Mouse (Mus musculus): Measurements from ENCODE around the gene AW551984.

AW551984 gene

GRCm38 (mm10) chr9:39603999-39604453 lies at the start of gene AW551984:
AW551984 (minus strand) TSS chr9:39604403.
- peak; percentile 13 to 15 for DNase-seq (ENCODE audit: low spot score in 2 of 2)

DNA sequence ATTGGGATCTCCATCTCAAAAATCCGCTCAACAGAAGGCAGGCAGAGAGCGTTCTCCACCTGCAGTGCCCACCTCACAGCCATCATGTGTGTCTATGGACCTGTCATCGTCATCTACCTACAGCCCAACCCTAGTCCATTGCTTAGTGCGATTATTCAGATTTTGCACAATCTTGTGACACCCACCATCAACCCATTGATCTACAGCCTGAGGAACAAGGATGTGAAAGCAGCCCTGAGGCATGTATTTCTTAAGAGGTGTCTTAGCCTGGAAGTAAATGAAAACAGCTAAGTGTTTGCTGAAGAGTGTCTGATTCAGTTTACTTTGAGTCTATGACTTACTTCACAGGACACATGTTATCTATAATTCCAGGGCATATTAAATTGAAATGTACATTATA lies 43.2 kb upstream of the AW551984 start:
- no peak for DNase-seq (ENCODE audit: low spot score in 2 of 2)

DNA sequence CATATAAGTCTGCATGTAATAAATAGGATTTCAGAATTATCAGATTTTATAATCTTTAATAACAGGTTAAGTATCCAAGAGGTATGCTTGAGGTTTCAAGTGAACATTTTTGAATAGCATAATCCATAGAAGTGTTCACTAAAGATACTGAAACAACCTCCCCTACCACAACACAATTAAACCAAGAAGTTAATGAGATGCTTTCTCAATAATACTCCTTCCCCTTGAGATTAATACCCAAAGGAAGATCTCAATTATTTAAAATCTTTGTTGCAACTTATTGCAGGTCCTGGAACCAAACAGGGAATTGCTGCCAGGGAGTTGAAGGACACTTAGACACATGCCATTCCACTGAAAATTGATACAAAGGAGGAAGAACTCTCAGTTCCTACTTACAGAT lies 40.6 kb upstream of the AW551984 start, which contains the start of gene Olfr961:
Olfr961 (plus strand) TSS at position 301 of the 400 bp plus-strand sequence.
- no peak for DNase-seq (ENCODE audit: low spot score in 2 of 2)

GRCm38 (mm10) chr9:39633913-39634594 lies 29.9 kb upstream of the AW551984 start:
- peak; percentile 33 to 35 for DNase-seq (ENCODE audit: low spot score in 2 of 2)

DNA sequence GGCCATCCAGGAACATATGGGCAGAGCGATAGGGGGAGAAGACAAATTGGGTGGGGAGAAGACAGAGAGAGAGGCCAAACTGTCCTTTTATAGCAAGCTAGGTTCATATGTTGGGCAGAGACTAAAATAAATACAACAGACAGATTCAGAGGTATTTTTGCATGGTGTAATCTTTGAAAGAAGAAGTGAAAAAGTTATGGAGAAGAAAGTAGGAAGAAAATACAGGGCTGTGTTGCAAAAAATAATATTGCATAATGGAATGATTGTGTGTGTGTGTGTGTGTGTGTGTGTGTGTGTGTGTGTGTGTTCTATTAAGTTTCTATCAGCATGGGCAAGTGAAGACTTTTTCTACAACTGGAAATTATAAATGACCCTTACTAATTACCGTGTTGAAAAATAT lies 24.9 kb upstream of the AW551984 start:
- DNase-seq (ENCODE audit: low spot score in 2 of 2) = no peak

DNA sequence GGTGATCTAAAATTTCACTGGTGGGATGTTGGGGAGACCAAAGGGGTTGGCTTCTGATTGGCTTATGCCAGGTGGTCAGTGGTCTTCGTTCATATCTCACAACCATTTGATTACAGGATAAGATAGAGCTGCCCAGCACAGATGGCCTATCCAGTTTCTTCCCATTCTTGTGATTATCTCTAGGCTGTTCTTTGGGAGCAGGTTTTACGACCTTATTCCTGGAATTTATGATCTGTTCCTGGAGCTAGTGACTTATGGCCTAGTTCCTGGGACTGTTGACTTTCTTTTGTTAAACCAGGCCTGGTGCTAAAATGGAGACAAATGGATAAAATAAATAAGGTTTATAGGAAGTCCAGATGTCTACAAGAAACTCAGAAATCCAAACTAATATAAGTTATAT lies 20.5 kb upstream of the AW551984 start:
- DNase-seq (ENCODE audit: low spot score in 2 of 2) = no peak

DNA sequence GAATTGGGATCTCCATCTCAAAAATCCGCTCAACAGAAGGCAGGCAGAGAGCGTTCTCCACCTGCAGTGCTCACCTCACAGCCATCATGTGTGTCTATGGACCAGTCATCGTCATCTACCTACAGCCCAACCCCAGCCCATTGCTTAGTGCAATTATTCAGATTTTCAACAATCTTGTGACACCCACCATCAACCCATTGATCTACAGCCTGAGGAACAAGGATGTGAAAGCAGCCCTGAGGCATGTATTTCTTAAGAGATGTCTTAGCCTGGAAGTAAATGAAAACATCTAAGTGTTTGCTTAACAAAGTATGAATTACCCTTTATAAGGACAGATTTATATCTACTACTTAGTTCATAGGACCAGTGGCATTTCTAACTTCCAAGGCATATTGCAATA lies 19.6 kb upstream of the AW551984 start:
- DNase-seq (ENCODE audit: low spot score in 2 of 2) = no peak

- no peak for DNase-seq (ENCODE audit: low spot score in 2 of 2)
Measured at GRCm38 (mm10) chr9:39621073-39621472, 16.9 kb upstream of the AW551984 start, which contains the start of gene Olfr960. Olfr960 (plus strand) TSS chr9:39621373.

DNA sequence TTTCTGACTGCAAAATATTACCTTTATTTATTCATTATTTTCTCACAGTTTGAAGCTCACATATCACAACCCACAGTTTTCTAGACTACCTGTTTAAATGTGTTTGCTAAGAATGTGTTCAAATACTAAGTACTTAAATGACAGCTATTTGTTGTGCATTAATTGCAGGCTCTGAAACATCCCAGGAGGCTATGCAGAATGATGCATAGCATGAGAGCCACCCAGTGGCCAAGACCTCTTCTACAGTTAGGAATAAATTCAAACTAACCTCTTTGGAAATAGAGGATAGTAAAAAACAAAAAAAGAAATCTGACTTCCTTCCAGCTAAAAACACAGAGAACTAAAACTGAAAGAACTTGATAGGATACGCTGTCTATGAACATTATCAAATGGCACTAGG lies 7.8 kb upstream of the AW551984 start:
- peak; percentile 44 to 50 for DNase-seq (ENCODE audit: low spot score in 2 of 2)

DNA sequence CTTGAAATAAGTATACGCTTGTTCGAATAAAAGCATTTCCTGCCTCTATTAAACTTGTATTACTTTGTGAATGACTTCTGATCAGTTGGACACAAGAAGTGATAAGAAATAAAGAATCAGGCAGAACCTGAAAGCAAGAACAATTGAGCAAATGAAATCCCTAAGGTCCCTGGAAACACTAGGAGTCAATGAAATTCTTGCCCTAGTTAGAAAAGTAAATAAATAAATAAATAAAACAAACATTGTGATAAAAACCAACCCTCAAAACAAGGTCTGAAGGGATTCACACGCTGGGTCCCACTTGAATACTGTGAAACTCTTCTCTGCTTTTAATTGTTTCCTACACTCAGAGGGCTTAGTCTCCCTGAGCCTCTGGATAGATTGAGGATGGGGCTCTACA lies 6.2 kb upstream of the AW551984 start, which contains the start of gene Olfr148:
Olfr148 (plus strand) TSS at position 301 of the 400 bp plus-strand sequence.
- no peak for DNase-seq (ENCODE audit: low spot score in 2 of 2)

DNA sequence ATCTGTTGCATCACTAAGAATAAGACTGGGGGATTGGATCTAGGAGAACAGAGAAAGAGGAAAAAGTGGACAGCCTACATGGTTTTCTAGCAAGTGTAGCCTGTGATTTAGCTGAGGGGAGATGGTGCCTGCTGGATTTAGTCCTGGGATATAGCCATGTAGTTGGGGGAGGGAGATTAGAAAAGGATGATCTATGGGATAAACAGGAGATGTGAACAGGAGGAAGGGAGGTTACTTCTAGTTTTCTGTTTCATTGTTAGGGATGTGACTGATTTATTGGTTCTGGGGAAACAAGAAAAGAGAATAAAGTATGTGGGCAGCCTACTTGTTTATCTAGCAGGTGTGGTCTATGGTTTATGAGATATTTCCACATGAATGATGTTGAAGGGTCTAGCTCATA lies 4.3 kb upstream of the AW551984 start:
- DNase-seq (ENCODE audit: low spot score in 2 of 2) = no peak

- DNase-seq (ENCODE audit: low spot score in 2 of 2) = peak in 1 of 2 experiments; percentile 2
Measured at GRCm38 (mm10) chr9:39603333-39603845, 814 bp downstream of the AW551984 start.

DNA sequence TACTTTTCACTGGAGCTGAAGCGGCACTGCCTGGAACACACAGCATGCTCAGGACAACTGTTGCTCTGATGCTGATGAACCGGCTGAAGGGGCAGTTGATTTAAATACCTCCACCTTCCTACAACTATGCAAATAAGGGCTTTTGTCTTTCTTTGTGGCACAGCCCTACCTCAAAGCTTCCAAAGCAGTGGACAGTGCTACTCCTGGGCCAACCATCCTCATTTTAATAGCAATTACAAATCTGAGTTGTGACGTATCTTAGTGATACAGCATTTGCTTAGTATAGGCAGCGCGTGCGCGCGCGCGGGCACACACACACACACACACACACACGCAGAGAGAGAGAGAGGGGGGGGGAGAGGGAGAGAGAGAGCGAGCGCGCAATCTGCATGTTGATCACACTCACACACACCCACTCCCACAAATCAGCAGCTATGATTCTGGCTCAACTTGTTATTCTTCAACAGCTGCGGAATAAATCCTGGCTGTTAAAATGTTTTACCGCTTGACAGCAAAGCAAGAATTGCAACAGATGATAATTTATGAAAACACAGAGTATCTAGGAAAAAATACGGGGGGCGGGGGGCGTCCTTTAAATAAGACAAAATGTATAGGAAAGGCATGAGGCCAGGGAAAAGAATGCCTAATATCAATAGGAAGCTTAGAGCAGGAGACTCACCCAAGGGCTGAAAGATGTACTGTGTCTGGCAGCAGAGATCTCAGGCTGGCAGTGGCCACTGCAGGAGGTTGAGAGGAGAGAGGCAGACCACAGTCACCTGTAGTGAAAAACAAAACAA lies 1.5 kb downstream of the AW551984 start:
- DNase-seq (ENCODE audit: low spot score in 2 of 2) = peak; percentile 32 to 49

GRCm38 (mm10) chr9:39577050-39577449 lies 27.2 kb downstream of the AW551984 start:
- DNase-seq (ENCODE audit: low spot score in 2 of 2) = no peak

GRCm38 (mm10) chr9:39575469-39575868 lies 28.7 kb downstream of the AW551984 start, which contains the start of gene Olfr959:
Olfr959 (minus strand) TSS chr9:39575569.
- no peak for DNase-seq (ENCODE audit: low spot score in 2 of 2)

DNA sequence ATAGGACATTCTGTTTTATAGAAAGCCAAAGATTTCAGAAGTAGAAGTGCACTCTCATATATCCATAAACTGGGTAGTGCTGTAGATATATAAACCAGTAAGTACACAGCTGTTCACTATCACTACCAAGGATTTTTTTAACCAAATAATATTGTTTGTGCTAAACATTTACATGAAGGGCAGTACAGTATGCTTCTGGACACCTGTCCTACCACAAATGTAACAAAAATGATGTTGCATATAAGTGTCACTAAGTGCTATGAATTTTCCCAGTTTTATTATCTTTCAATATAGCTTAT lies 45.9 kb downstream of the AW551984 start:
- no peak for DNase-seq (ENCODE audit: low spot score in 2 of 2)

DNA sequence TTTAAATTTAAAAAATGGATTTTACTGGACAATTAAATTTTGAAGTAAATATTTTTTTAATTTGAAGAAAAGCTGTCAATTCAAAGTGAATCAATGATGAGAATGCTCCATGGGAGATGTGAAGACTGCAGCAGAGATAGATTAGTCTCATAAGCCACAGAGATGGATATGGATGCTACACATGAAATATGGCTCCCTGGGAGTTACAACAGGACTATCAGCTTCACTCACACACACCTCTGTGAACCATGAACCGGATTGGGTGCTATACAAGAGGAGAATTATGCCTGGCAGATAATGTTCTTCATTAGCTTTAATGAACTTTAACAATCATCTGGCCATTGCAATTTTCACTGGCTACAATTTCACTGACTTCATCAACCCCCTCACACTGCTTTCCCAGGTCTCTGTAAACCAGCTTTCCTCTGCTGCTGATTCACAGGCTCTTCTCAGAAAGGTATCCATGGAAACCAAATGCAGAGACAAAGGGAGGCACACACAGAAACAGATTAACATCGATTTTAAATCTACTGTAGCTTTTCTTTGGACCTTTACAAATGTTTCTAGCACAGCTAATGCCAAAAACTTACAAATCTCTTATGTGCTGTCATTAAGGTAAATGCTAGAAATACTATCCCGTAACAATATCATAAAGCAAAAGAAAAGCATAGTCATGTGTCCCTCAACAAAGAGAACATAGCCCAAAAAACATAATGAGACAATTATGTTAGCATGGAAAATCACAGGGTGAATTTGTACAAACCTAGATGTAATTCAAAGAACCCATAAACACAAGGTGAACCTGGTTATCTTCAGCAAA lies 46.5 kb downstream of the AW551984 start:
- peak; percentile 23 to 27 for DNase-seq (ENCODE audit: low spot score in 2 of 2)

GRCm38 (mm10) chr9:39553946-39554345 lies 50.3 kb downstream of the AW551984 start, which contains the start of gene Olfr958:
Olfr958 (minus strand) TSS chr9:39554054.
- no peak for DNase-seq (ENCODE audit: low spot score in 2 of 2)

DNA sequence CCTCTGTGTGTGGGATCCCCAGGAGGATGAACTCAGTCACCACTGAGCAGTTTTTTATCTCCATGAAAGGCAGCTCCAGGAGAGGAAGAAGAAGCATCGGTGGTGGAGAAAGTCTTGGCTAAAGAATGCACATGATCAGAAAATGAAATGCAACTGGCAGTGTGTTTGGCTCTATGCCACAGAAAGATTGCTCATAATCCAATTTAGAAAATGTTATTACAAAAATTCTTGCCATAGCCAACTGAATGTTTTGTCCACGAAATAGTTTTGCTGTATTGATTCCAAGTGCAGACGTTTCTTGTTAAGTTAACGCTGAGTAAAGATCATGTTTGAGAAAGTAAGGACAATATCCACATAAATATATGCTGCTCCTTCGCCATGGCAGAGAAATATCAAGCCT lies 53.4 kb downstream of the AW551984 start:
- no peak for DNase-seq (ENCODE audit: low spot score in 2 of 2)

Data from right cerebral cortex, adult 2 months (tissue).